Mouse (Mus musculus): ENCODE data around the gene Itgae. TPM values are rescaled to one million over a fixed set of nuclear protein-coding genes. Genes with fewer than 3 reads are reported as not detected.

Gene Itgae
- polyA plus RNA-seq, 1 experiment from 2014 or later, result 0.32 TPM

- no peak overlapping the region for H3K27ac ChIP-seq
- ATAC-seq (ENCODE audit: low FRiP score) (no peak), DNase-seq (ENCODE audit: low spot score) (no peak)
- no peaks in the 10 kb centered on the region for H3K9me3 ChIP-seq (ENCODE audit: control insufficient read depth, low read length)
- H3K27me3 ChIP-seq (ENCODE audit: control insufficient read depth, insufficient read depth, low read length), result no peaks in the 10 kb centered on the region
- H3K4me3 ChIP-seq (replicated peaks; ENCODE audit: low read length), result no peak overlapping the region
- H3K36me3 ChIP-seq (replicated peaks; ENCODE audit: control insufficient read depth, insufficient read depth), result peaks cover 24% of the 10 kb centered on the region
- no peak overlapping the region for H3K4me2 ChIP-seq (replicated peaks)
- no peak overlapping the region for H3K9ac ChIP-seq
- H3K4me1 ChIP-seq (replicated peaks; ENCODE audit: control insufficient read depth, insufficient read depth, low read length), result no peaks in the 10 kb centered on the region
- WGBS, result 72% methylated on average over 6 of the region's 6 CpGs
Measured at GRCm38 (mm10) chr11:73087700-73088480, 2.5 kb upstream of the Itgae start.

- Histone ChIP-seq H3K4me2 (replicated peaks) (no peak overlapping the region), H3K27me3 (ENCODE audit: control insufficient read depth, insufficient read depth, low read length) (no peaks in the 10 kb centered on the region), H3K36me3 (replicated peaks; ENCODE audit: control insufficient read depth, insufficient read depth) (peaks cover 2% of the 10 kb centered on the region), H3K4me3 (replicated peaks; ENCODE audit: low read length) (no peak overlapping the region), H3K9ac (no peak overlapping the region), H3K27ac (no peak overlapping the region), H3K4me1 (replicated peaks; ENCODE audit: control insufficient read depth, insufficient read depth, low read length) (no peaks in the 10 kb centered on the region), H3K9me3 (ENCODE audit: control insufficient read depth, low read length) (no peaks in the 10 kb centered on the region)
- no peak for DNase-seq (ENCODE audit: low spot score)
- ATAC-seq (ENCODE audit: low FRiP score), result no peak
- WGBS, result 74% methylated on average over 2 of the region's 2 CpGs
Measured at GRCm38 (mm10) chr11:73090826-73091225, 443 bp downstream of the Itgae start.

- H3K4me2 ChIP-seq (replicated peaks), result no peak overlapping the region
- no peak for DNase-seq (ENCODE audit: low spot score)
- no peaks in the 10 kb centered on the region for H3K27me3 ChIP-seq (ENCODE audit: control insufficient read depth, insufficient read depth, low read length)
- no peak overlapping the region for H3K9ac ChIP-seq
- no peak overlapping the region for H3K27ac ChIP-seq
- no peak for ATAC-seq (ENCODE audit: low FRiP score)
- no peaks in the 10 kb centered on the region; the same call in 1 of the 2 replicates for H3K36me3 ChIP-seq (replicated peaks; ENCODE audit: control insufficient read depth, insufficient read depth)
- 78% methylated on average over 4 of the region's 4 CpGs for WGBS
- H3K9me3 ChIP-seq (ENCODE audit: control insufficient read depth, low read length), result no peaks in the 10 kb centered on the region
- no peaks in the 10 kb centered on the region for H3K4me1 ChIP-seq (replicated peaks; ENCODE audit: control insufficient read depth, insufficient read depth, low read length)
- H3K4me3 ChIP-seq (replicated peaks; ENCODE audit: low read length), result no peak overlapping the region
Measured at GRCm38 (mm10) chr11:73092057-73092456, 1.7 kb downstream of the Itgae start.

GRCm38 (mm10) chr11:73092877-73093276 lies 2.5 kb downstream of the Itgae start:
- no peak overlapping the region for H3K9ac ChIP-seq
- no peaks in the 10 kb centered on the region for H3K36me3 ChIP-seq (replicated peaks; ENCODE audit: control insufficient read depth, insufficient read depth)
- H3K27ac ChIP-seq, result no peak overlapping the region
- no peaks in the 10 kb centered on the region for H3K27me3 ChIP-seq (ENCODE audit: control insufficient read depth, insufficient read depth, low read length)
- no peak overlapping the region for H3K4me2 ChIP-seq (replicated peaks)
- H3K4me3 ChIP-seq (replicated peaks; ENCODE audit: low read length), result no peak overlapping the region
- no peak for DNase-seq (ENCODE audit: low spot score)
- no peak for ATAC-seq (ENCODE audit: low FRiP score)
- H3K4me1 ChIP-seq (replicated peaks; ENCODE audit: control insufficient read depth, insufficient read depth, low read length), result no peaks in the 10 kb centered on the region
- H3K9me3 ChIP-seq (ENCODE audit: control insufficient read depth, low read length), result no peaks in the 10 kb centered on the region
- 88% methylated on average over 7 of the region's 7 CpGs for WGBS

- WGBS, result 79% methylated on average over 11 of the region's 11 CpGs
- ATAC-seq (ENCODE audit: low FRiP score), result no peak
- DNase-seq (ENCODE audit: low spot score), result no peak
- H3K36me3 ChIP-seq (replicated peaks; ENCODE audit: control insufficient read depth, insufficient read depth), result no peaks in the 10 kb centered on the region
- no peaks in the 10 kb centered on the region for H3K9me3 ChIP-seq (ENCODE audit: control insufficient read depth, low read length)
- no peak overlapping the region for H3K4me3 ChIP-seq (replicated peaks; ENCODE audit: low read length)
- H3K4me2 ChIP-seq (replicated peaks), result no peak overlapping the region
- H3K27me3 ChIP-seq (ENCODE audit: control insufficient read depth, insufficient read depth, low read length), result no peaks in the 10 kb centered on the region
- no peak overlapping the region for H3K9ac ChIP-seq
- no peak overlapping the region for H3K27ac ChIP-seq
- H3K4me1 ChIP-seq (replicated peaks; ENCODE audit: control insufficient read depth, insufficient read depth, low read length), result no peaks in the 10 kb centered on the region
Measured at GRCm38 (mm10) chr11:73094231-73094995, 4.0 kb downstream of the Itgae start.

- WGBS, result 67% methylated on average over 5 of the region's 5 CpGs
- Histone ChIP-seq H3K36me3 (replicated peaks; ENCODE audit: control insufficient read depth, insufficient read depth) (no peaks in the 10 kb centered on the region), H3K4me2 (replicated peaks) (no peak overlapping the region), H3K4me3 (replicated peaks; ENCODE audit: low read length) (no peak overlapping the region), H3K4me1 (replicated peaks; ENCODE audit: control insufficient read depth, insufficient read depth, low read length) (no peaks in the 10 kb centered on the region), H3K9ac (no peak overlapping the region), H3K27me3 (ENCODE audit: control insufficient read depth, insufficient read depth, low read length) (no peaks in the 10 kb centered on the region), H3K27ac (no peak overlapping the region), H3K9me3 (ENCODE audit: control insufficient read depth, low read length) (no peaks in the 10 kb centered on the region)
- no peak for DNase-seq (ENCODE audit: low spot score)
- no peak for ATAC-seq (ENCODE audit: low FRiP score)
Measured at GRCm38 (mm10) chr11:73098860-73099259, 8.5 kb downstream of the Itgae start.

GRCm38 (mm10) chr11:73099976-73100750 lies 9.8 kb downstream of the Itgae start:
- 67% methylated on average over 14 of the region's 14 CpGs for WGBS
- H3K9ac ChIP-seq, result no peak overlapping the region
- ATAC-seq (ENCODE audit: low FRiP score), result no peak
- H3K4me3 ChIP-seq (replicated peaks; ENCODE audit: low read length), result no peak overlapping the region
- no peaks in the 10 kb centered on the region for H3K27me3 ChIP-seq (ENCODE audit: control insufficient read depth, insufficient read depth, low read length)
- no peaks in the 10 kb centered on the region for H3K4me1 ChIP-seq (replicated peaks; ENCODE audit: control insufficient read depth, insufficient read depth, low read length)
- no peaks in the 10 kb centered on the region for H3K36me3 ChIP-seq (replicated peaks; ENCODE audit: control insufficient read depth, insufficient read depth)
- H3K9me3 ChIP-seq (ENCODE audit: control insufficient read depth, low read length), result no peaks in the 10 kb centered on the region
- H3K27ac ChIP-seq, result no peak overlapping the region
- no peak for DNase-seq (ENCODE audit: low spot score)
- H3K4me2 ChIP-seq (replicated peaks), result no peak overlapping the region

- Histone ChIP-seq H3K9ac (no peak overlapping the region), H3K27me3 (ENCODE audit: control insufficient read depth, insufficient read depth, low read length) (no peaks in the 10 kb centered on the region), H3K27ac (no peak overlapping the region), H3K36me3 (replicated peaks; ENCODE audit: control insufficient read depth, insufficient read depth) (no peaks in the 10 kb centered on the region), H3K4me2 (replicated peaks) (no peak overlapping the region), H3K4me1 (replicated peaks; ENCODE audit: control insufficient read depth, insufficient read depth, low read length) (no peaks in the 10 kb centered on the region), H3K4me3 (replicated peaks; ENCODE audit: low read length) (no peak overlapping the region), H3K9me3 (ENCODE audit: control insufficient read depth, low read length) (no peaks in the 10 kb centered on the region)
- ATAC-seq (ENCODE audit: low FRiP score) (no peak), DNase-seq (ENCODE audit: low spot score) (no peak)
- WGBS, result 86% methylated on average over 4 of the region's 4 CpGs
Measured at GRCm38 (mm10) chr11:73101308-73101707, 10.9 kb downstream of the Itgae start.

- no peak for ATAC-seq (ENCODE audit: low FRiP score)
- H3K4me2 ChIP-seq (replicated peaks), result no peak overlapping the region
- H3K27me3 ChIP-seq (ENCODE audit: control insufficient read depth, insufficient read depth, low read length), result no peaks in the 10 kb centered on the region
- no peak overlapping the region for H3K27ac ChIP-seq
- no peaks in the 10 kb centered on the region for H3K9me3 ChIP-seq (ENCODE audit: control insufficient read depth, low read length)
- H3K4me1 ChIP-seq (replicated peaks; ENCODE audit: control insufficient read depth, insufficient read depth, low read length), result no peaks in the 10 kb centered on the region
- no peaks in the 10 kb centered on the region for H3K36me3 ChIP-seq (replicated peaks; ENCODE audit: control insufficient read depth, insufficient read depth)
- WGBS, result 83% methylated on average over 2 of the region's 3 CpGs
- no peak for DNase-seq (ENCODE audit: low spot score)
- H3K9ac ChIP-seq, result no peak overlapping the region
- no peak overlapping the region for H3K4me3 ChIP-seq (replicated peaks; ENCODE audit: low read length)
Measured at GRCm38 (mm10) chr11:73105246-73105645, 14.9 kb downstream of the Itgae start.

All from hindbrain, embryonic 14.5 days (tissue).